Mouse (Mus musculus) kidney, adult 10 weeks (tissue): ENCODE data around the gene Mtln. TPM values are rescaled to one million over a fixed set of nuclear protein-coding genes. Genes with fewer than 3 reads are reported as not detected.

Experiments used
- polyA plus RNA-seq: library from polyadenylated mRNA; stranded (reverse); fragments of 350-450 nt; fragmentation: Illumina TruSeq; extraction: RNeasy Lipid Tissue Mini Kit (QIAGEN cat#74804); gene quantifications from one replicate; pipeline ENCODE4 v1.2.3, GENCODE M21; 2014; ENCODE audit warnings: low read depth, low replicate concordance

The Mtln gene
- 57.3 TPM for polyA plus RNA-seq

GRCm38 (mm10) chr2:127791919-127792603 is at the start of gene Mtln:
TSS of gene Mtln (minus strand) at chr2:127792488.

GRCm38 (mm10) chr2:127838576-127838975 is 46.3 kb upstream of the Mtln start, which contains the start of gene Acoxl:
TSS of gene Acoxl (plus strand) at chr2:127838876.

GRCm38 (mm10) chr2:127831401-127832102 is 39.3 kb upstream of the Mtln start, which contains the start of gene Bub1:
TSS of gene Bub1 (minus strand) at chr2:127831865.

DNA sequence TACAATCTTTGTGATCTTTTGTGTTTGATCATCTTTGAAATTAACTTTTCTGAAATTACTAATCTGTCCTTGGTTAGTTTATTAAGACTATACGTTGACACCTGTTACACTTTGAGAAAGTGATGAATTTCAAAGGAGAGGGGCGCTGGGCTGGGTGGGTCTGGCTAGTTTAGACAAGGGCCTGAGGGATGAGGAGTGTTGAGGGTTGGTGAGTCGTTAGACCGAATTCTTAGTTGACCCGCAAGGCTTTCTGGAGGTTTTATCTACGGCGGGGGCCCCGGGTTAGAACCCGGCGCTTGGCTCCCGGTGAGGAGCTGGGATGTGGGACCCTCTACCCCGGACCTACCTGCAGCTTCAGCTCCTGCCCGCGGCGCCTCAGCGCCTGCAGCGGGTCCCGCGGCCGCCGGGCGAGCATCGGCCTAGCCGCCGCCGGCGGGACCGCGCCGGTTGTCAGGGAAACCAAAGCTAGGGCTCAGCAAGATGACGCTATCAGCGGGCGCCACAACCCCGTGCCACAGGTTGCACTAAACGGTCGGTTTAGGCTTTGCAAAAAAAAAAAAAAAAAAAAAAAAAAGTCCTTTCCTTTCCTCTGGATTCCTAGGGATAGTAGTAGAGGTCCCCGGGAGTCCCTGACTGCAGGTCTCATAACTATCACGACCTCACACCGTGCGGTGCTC is 3.7 kb downstream of the Mtln start, which contains the start of gene Nphp1:
TSS of gene Nphp1 (minus strand) at position 458 of the 677 bp plus-strand sequence.

Other genes with a start within 250 kb of the Mtln start
- 5.3 TPM for gene Zfp661, start 205.4 kb downstream of the Mtln start, polyA plus RNA-seq
- 19.1 TPM for gene Mrps5, start 205.3 kb downstream of the Mtln start, polyA plus RNA-seq
- 482 TPM for gene Mal, start 135.8 kb downstream of the Mtln start, polyA plus RNA-seq
- gene Mall, start 62.6 kb downstream of the Mtln start, polyA plus RNA-seq = 0.28 TPM
- gene Nphp1, start 3.6 kb downstream of the Mtln start, polyA plus RNA-seq = 19.4 TPM
- 0.49 TPM for gene Bub1, start 39.4 kb upstream of the Mtln start, polyA plus RNA-seq
- not detected for gene Acoxl, start 46.4 kb upstream of the Mtln start, polyA plus RNA-seq